Mouse (Mus musculus) intestine, postnatal 0 days (tissue): ENCODE data around the gene Iqschfp. TPM values are rescaled to one million over a fixed set of nuclear protein-coding genes. Genes with fewer than 3 reads are reported as not detected.

Experiments
- ATAC-seq: fragments of 200-750 bp; cut with Nextera tagmentation; 2 replicates; pipeline ENCODE4 v1.8.0; 2017; ENCODE audit warnings: mild to moderate bottlenecking, moderate TSS enrichment, moderate library complexity
- H3K27ac ChIP-seq: fragments of 300-500 bp; sonication (generic); 2 replicates; pipeline ENCODE4 v1.5.1; 2014; ENCODE audit warnings: mild to moderate bottlenecking, low read depth, low read length, moderate library complexity
- H3K27me3 ChIP-seq: fragments of 300-500 bp; sonication (generic); replicated peaks from 2 replicates; pipeline ENCODE4 v1.6.1; 2014; ENCODE audit warnings: low read length, mixed read lengths; ENCODE audit not compliant: control insufficient read depth, insufficient read depth
- H3K36me3 ChIP-seq: fragments of 300-500 bp; sonication (generic); 2 replicates; pipeline ENCODE4 v1.6.1; 2014; ENCODE audit warnings: mild to moderate bottlenecking, moderate library complexity; ENCODE audit not compliant: control insufficient read depth, insufficient read depth
- H3K4me1 ChIP-seq: fragments of 300-500 bp; sonication (generic); replicated peaks from 2 replicates; pipeline ENCODE4 v1.6.1; 2014; ENCODE audit warnings: antibody characterized with exemption, low read length, mixed read lengths; ENCODE audit not compliant: control insufficient read depth, insufficient read depth
- H3K4me2 ChIP-seq: fragments of 300-500 bp; sonication (generic); replicated peaks from 2 replicates; pipeline ENCODE4 v1.6.1; 2014; ENCODE audit warnings: low read depth, mild to moderate bottlenecking, moderate library complexity
- H3K4me3 ChIP-seq: fragments of 300-500 bp; sonication (generic); 2 replicates; pipeline ENCODE4 v1.5.1; 2014; ENCODE audit warnings: low read depth, low read length
- H3K9ac ChIP-seq: fragments of 300-500 bp; sonication (generic); 2 replicates; pipeline ENCODE4 v1.6.1; 2014; ENCODE audit warnings: mild to moderate bottlenecking, low read depth, low read length
- H3K9me3 ChIP-seq: fragments of 300-500 bp; sonication (generic); 2 replicates; pipeline ENCODE4 v1.6.1; 2016; ENCODE audit warnings: mixed run types; ENCODE audit not compliant: control insufficient read depth
- CTCF ChIP-seq: sonication (generic); IDR thresholded peaks from 2 replicates; pipeline ENCODE4 v1.5.1; 2016; ENCODE audit warnings: low read depth, mild to moderate bottlenecking, control low read depth, antibody characterized with exemption, moderate library complexity
- WGBS: fragments of 180-500 bp; shearing (Covaris S2); extraction: QIAGEN DNeasy Blood & Tissue Kit; methylation state at CpG from one replicate; pipeline ENCODE4 v1.1.7; 2014; 5-methylcytosine and 5-hydroxymethylcytosine counted together
- polyA plus RNA-seq: library from polyadenylated mRNA; unstranded; fragments of >200 nt; fragmentation: Nextera tagmentation; extraction: Ambion mirVana; gene quantifications from 2 replicates; pipeline ENCODE4 v1.2.1, GENCODE M21; 2015

The Iqschfp gene
- polyA plus RNA-seq, 1 experiment from 2014 or later: 0.37 TPM

- H3K4me3 ChIP-seq: no peak overlapping the region
- H3K4me2 ChIP-seq: no peak overlapping the region
- no peaks in the 10 kb centered on the region for H3K9me3 ChIP-seq
- ATAC-seq: no peak
- H3K4me1 ChIP-seq: no peaks in the 10 kb centered on the region
- 88% methylated on average over 12 of the region's 12 CpGs for WGBS
- H3K27me3 ChIP-seq: no peaks in the 10 kb centered on the region
- H3K36me3 ChIP-seq: no peaks in the 10 kb centered on the region
- H3K27ac ChIP-seq: no peak overlapping the region
- TF ChIP-seq CTCF: no peak
- no peak overlapping the region for H3K9ac ChIP-seq
Measured at GRCm38 (mm10) chr3:68675216-68675835, 783.3 kb downstream of the Iqschfp start.

Other genes with a start within 250 kb of the Iqschfp start
- gene Iqcj, start within 50 bp of the Iqschfp start, polyA plus RNA-seq: not detected in 2 replicates
- gene Schip1, start 172.6 kb downstream of the Iqschfp start, polyA plus RNA-seq: 24.2 TPM in 2 replicates